Mouse (Mus musculus) forebrain, embryonic 12.5 days (tissue): ENCODE results near the gene Rps28. TPM values are rescaled to one million over a fixed set of nuclear protein-coding genes. Genes with fewer than 3 reads are reported as not detected.
"Not testable (repeated sequence)": the region's sequence is repeated elsewhere in the genome, so short reads cannot be mapped to it uniquely, and the experiment has no call there.

ENCODE experiments used
- ATAC-seq: fragments of 200-750 bp; cut with Nextera tagmentation; 2 replicates; pipeline ENCODE4 v1.8.0; 2017; ENCODE audit warnings: moderate TSS enrichment; ENCODE audit not compliant: low FRiP score
- H3K27ac ChIP-seq: fragments of 300-500 bp; sonication (generic); 2 replicates; pipeline ENCODE4 v1.5.1; 2016; ENCODE audit warnings: mild to moderate bottlenecking
- H3K27me3 ChIP-seq: fragments of 300-500 bp; sonication (generic); 2 replicates; pipeline ENCODE4 v1.6.1; 2016; ENCODE audit warnings: mild to moderate bottlenecking
- H3K36me3 ChIP-seq: fragments of 300-500 bp; sonication (generic); replicated peaks from 2 replicates; pipeline ENCODE4 v1.6.1; 2016; ENCODE audit warnings: mild to moderate bottlenecking
- H3K4me1 ChIP-seq: fragments of 300-500 bp; sonication (generic); 2 replicates; pipeline ENCODE4 v1.6.1; 2016
- H3K4me2 ChIP-seq: fragments of 300-500 bp; sonication (generic); 2 replicates; pipeline ENCODE4 v1.6.1; 2016; ENCODE audit warnings: mild to moderate bottlenecking, moderate library complexity
- H3K4me3 ChIP-seq: fragments of 300-500 bp; sonication (generic); replicated peaks from 2 replicates; pipeline ENCODE4 v1.5.1; 2016; ENCODE audit warnings: mild to moderate bottlenecking
- H3K9ac ChIP-seq: fragments of 300-500 bp; sonication (generic); 2 replicates; pipeline ENCODE4 v1.6.1; 2016; ENCODE audit warnings: mild to moderate bottlenecking
- H3K9me3 ChIP-seq: fragments of 300-500 bp; sonication (generic); 2 replicates; pipeline ENCODE4 v1.6.1; 2016
- WGBS: fragments of 180-500 bp; shearing (Covaris S2); methylation state at CpG from one replicate; pipeline ENCODE4 v1.1.7; 2016; 5-methylcytosine and 5-hydroxymethylcytosine counted together
- polyA plus RNA-seq: library from polyadenylated mRNA; unstranded; fragments of >200 nt; fragmentation: Nextera tagmentation; extraction: Ambion mirVana; gene quantifications from 2 replicates; pipeline ENCODE4 v1.2.1, GENCODE M21; 2016

Rps28 gene
- 686 and 713 TPM in 2 replicates for polyA plus RNA-seq

- H3K4me1 ChIP-seq = peaks cover 33% of the 10 kb centered on the region
- under 1% methylated on average over 51 of the region's 51 CpGs for WGBS
- peak within 1 kb of the TSS; percentile 80 for H3K4me2 ChIP-seq
- peaks cover 41% of the 10 kb centered on the region for H3K36me3 ChIP-seq
- ATAC-seq = peak; percentile 94
- peak within 1 kb of the TSS; percentile 84 for H3K27ac ChIP-seq
- H3K4me3 ChIP-seq = peak within 1 kb of the TSS; percentile 77
- H3K9ac ChIP-seq = peak within 1 kb of the TSS; percentile 87
- no peaks in the 10 kb centered on the region for H3K27me3 ChIP-seq
- no peaks in the 10 kb centered on the region for H3K9me3 ChIP-seq
Measured at GRCm38 (mm10) chr17:33824084-33824996, at the start of gene Rps28, which contains the start of gene Ndufa7. Rps28 (minus strand) TSS chr17:33824562. Ndufa7 (plus strand) TSS chr17:33824572.

DNA sequence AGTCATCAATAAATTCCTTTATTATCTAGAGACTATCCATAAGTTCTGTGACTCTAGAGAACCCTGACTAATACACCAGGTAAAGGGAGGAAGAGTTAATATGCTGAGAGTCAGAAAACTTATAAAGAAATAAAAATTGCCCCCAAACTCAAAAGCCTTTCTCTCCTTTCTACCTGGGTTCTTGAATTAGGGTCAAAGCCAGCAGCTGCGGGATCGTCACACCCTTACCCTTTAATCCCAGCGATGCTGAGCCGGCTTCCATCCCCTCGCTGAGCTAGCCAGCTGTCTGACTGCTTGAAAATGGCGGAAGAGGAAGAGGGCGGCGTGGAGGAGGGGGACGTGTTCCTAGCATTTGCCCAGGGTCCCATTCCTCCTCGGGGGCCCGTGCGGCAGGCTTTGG, 49.2 kb upstream of the Rps28 start, which contains the start of gene Gm7029:
Gm7029 (plus strand) TSS at position 301 of the 400 bp plus-strand sequence.
- H3K4me2 ChIP-seq, ATAC-seq, H3K9me3 ChIP-seq, H3K4me3 ChIP-seq, H3K4me1 ChIP-seq, H3K27ac ChIP-seq, H3K9ac ChIP-seq, H3K27me3 ChIP-seq: not testable (repeated sequence)
- peaks cover 29% of the 10 kb centered on the region for H3K36me3 ChIP-seq
- WGBS = 73% methylated on average over 4 of the region's 12 CpGs

GRCm38 (mm10) chr17:33865330-33866030, 41.1 kb upstream of the Rps28 start:
- Histone ChIP-seq H3K4me2 (no peak overlapping the region), H3K9me3 (no peaks in the 10 kb centered on the region), H3K36me3 (no peaks in the 10 kb centered on the region), H3K27me3 (no peaks in the 10 kb centered on the region), H3K9ac (no peak overlapping the region), H3K4me1 (no peaks in the 10 kb centered on the region), H3K27ac (no peak overlapping the region), H3K4me3 (no peak overlapping the region)
- 40% methylated on average over 9 of the region's 9 CpGs for WGBS
- no peak for ATAC-seq

DNA sequence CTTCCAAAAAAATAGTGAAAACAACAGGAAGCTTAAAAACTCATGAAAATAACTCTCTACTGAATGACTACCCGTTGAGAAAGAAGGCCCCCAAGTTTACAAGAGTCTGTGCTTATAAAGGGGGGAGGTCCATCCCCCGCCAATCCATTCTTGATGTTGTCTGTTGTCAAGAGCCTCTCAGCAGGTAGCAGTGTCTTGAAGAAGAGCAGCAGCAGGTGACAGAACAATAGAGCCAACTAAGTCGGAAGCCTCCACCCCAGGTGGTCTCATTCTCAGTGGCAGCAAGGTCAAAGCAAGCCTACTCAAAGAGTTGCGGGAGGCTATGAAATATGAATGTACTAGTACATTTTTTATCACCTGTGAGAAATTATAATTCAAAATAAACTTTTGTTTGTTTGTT, 33.5 kb upstream of the Rps28 start:
- Histone ChIP-seq H3K4me3 (no peak overlapping the region), H3K4me2 (no peak overlapping the region), H3K9ac (no peak overlapping the region), H3K36me3 (no peaks in the 10 kb centered on the region; the same call in 1 of the 2 replicates), H3K27ac (no peak overlapping the region), H3K4me1 (no peaks in the 10 kb centered on the region), H3K9me3 (no peaks in the 10 kb centered on the region), H3K27me3 (no peaks in the 10 kb centered on the region)
- ATAC-seq = no peak
- 77% methylated on average over 4 of the region's 4 CpGs for WGBS

- WGBS = 78% methylated on average over 1 of the region's 1 CpGs
Measured at GRCm38 (mm10) chr17:33851331-33851730, 27.0 kb upstream of the Rps28 start.

DNA sequence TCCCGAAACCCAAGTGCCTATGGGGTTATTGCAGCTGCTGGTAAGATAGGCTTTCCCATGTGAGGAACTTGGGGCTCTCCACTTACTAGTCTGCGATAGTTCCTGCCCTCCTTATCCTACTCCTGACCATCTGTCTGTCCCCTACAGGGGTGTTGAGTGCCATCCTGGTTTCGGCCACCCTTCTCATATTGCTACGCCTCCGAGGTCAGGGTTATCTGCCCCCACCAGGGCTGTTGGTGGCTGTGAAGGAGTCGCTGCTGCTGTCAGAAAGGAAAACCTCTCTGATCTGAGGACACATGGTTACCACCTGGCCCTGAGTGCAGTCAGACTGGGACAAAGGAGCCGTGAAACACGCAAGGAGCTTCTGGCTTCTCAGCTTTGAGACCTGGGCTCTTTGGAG, 23.8 kb upstream of the Rps28 start:
- Histone ChIP-seq H3K4me3 (no peak overlapping the region), H3K4me2 (no peak overlapping the region), H3K27me3 (no peaks in the 10 kb centered on the region), H3K9ac (no peak overlapping the region), H3K27ac (no peak overlapping the region), H3K9me3 (no peaks in the 10 kb centered on the region), H3K4me1 (peaks cover 15% of the 10 kb centered on the region), H3K36me3 (peaks cover 31% of the 10 kb centered on the region)
- no peak for ATAC-seq
- 88% methylated on average over 8 of the region's 8 CpGs for WGBS

More at GRCm38 (mm10) chr17:33851331-33851730, 27.0 kb upstream of the Rps28 start:
- no peak overlapping the region for H3K4me3 ChIP-seq
- H3K9ac ChIP-seq = no peak overlapping the region
- ATAC-seq = no peak
- no peak overlapping the region for H3K27ac ChIP-seq
- no peaks in the 10 kb centered on the region for H3K9me3 ChIP-seq
- H3K4me2 ChIP-seq = no peak overlapping the region
- peaks cover 31% of the 10 kb centered on the region for H3K36me3 ChIP-seq
- no peaks in the 10 kb centered on the region for H3K4me1 ChIP-seq
- H3K27me3 ChIP-seq = no peaks in the 10 kb centered on the region

GRCm38 (mm10) chr17:33844196-33844595, 19.8 kb upstream of the Rps28 start:
- Histone ChIP-seq H3K9me3 (no peaks in the 10 kb centered on the region), H3K36me3 (peaks cover 26% of the 10 kb centered on the region), H3K4me3 (peak overlapping the region; percentile 73; the same call in 1 of the 2 replicates), H3K4me1 (peaks cover 15% of the 10 kb centered on the region), H3K27ac (no peak overlapping the region), H3K27me3 (no peaks in the 10 kb centered on the region), H3K4me2 (peak overlapping the region; percentile 83), H3K9ac (0 out of 2 replicates have a peak overlapping the region, but pooled peaks have one; percentile 72)
- WGBS = 80% methylated on average over 1 of the region's 1 CpGs
- ATAC-seq = no peak

- peak; percentile 93 for ATAC-seq
- WGBS = 0% methylated on average over 45 of the region's 45 CpGs
- Histone ChIP-seq H3K4me2 (peak within 1 kb of the TSS; percentile 83), H3K4me3 (peak within 1 kb of the TSS; percentile 73), H3K9me3 (no peaks in the 10 kb centered on the region), H3K9ac (peak within 1 kb of the TSS; percentile 72), H3K4me1 (peaks cover 15% of the 10 kb centered on the region), H3K27ac (peak within 1 kb of the TSS; percentile 54; the same call in 1 of the 2 replicates), H3K27me3 (no peaks in the 10 kb centered on the region), H3K36me3 (peaks cover 26% of the 10 kb centered on the region)
Measured at GRCm38 (mm10) chr17:33842966-33843795, 18.8 kb upstream of the Rps28 start, which contains the start of gene Cd320. Cd320 (plus strand) TSS chr17:33843091.

DNA sequence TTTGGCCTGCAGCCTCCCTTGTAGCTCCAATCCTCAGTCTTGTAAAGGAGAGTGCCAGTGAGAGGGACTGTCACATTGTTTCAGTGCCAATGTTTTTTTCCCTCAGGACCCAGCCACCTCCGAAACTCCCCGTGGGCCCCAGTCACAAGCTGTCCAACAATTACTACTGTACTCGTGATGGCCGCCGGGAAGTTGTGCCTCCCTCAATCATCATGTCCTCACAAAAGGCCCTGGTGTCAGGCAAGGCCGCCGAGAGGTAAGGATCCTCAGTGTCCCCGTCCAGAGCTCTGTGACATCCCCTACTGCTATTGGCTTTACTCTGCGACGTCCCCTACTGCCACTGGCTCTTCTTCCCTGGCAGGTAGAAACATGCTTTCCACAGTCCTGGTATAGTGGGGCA, 5.2 kb upstream of the Rps28 start:
- Histone ChIP-seq H3K4me1 (peaks cover 13% of the 10 kb centered on the region), H3K9ac (no peak overlapping the region), H3K4me2 (no peak overlapping the region), H3K27ac (no peak overlapping the region), H3K36me3 (peaks cover 51% of the 10 kb centered on the region), H3K4me3 (no peak overlapping the region), H3K9me3 (no peaks in the 10 kb centered on the region), H3K27me3 (no peaks in the 10 kb centered on the region)
- ATAC-seq = no peak
- WGBS = 93% methylated on average over 10 of the region's 10 CpGs

DNA sequence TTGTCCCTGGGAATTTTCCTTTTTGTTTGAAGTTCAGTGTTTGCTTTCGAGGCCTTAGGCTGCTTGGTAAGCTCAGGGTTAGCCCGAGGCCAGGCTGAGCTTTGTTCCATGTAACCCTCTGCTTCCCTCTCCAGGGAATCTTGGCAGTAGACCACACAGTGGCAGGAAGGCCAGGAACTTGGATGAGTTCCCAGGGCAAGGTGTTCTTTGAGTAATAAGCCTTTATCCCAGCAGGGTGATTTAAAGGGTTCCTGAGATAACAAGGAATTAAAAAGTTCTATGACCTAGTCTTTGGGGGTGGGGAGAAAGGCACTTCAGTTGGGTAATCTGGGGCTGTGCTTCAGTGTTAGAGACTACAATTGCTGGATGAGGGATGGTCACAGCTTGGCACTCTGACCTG, 4.5 kb upstream of the Rps28 start:
- WGBS = 78% methylated on average over 2 of the region's 2 CpGs
- H3K27ac ChIP-seq = peak overlapping the region; percentile 36; the same call in 1 of the 2 replicates
- no peak overlapping the region for H3K4me3 ChIP-seq
- H3K4me2 ChIP-seq = no peak overlapping the region
- no peaks in the 10 kb centered on the region for H3K9me3 ChIP-seq
- H3K36me3 ChIP-seq = peaks cover 44% of the 10 kb centered on the region
- ATAC-seq = no peak
- no peaks in the 10 kb centered on the region for H3K27me3 ChIP-seq
- H3K9ac ChIP-seq = no peak overlapping the region
- H3K4me1 ChIP-seq = peaks cover 13% of the 10 kb centered on the region

DNA sequence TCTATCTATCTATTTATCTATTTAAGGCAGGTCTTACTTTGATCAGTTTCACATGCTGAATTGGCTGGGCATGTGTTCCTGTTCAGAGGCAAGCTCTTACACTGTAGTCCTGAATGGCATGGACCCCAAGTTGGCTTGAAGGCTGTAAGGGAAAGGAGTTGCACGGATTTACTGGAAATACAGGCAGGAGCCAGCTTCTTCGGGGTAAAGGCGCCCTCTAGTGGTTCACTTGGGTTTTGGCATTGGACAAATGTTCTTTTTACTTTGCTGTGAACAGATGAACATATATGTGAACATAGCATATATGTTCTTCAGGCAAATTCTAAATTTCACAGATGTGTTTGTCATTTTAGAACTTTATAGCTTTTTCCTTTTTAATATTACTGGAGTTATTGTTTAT, 2.5 kb upstream of the Rps28 start:
- no peaks in the 10 kb centered on the region for H3K27me3 ChIP-seq
- peaks cover 41% of the 10 kb centered on the region for H3K36me3 ChIP-seq
- ATAC-seq = no peak
- no peak overlapping the region for H3K27ac ChIP-seq
- H3K9me3 ChIP-seq = no peaks in the 10 kb centered on the region
- no peak overlapping the region for H3K9ac ChIP-seq
- H3K4me3 ChIP-seq = no peak overlapping the region
- under 1% methylated on average over 3 of the region's 3 CpGs for WGBS
- H3K4me2 ChIP-seq = no peak overlapping the region
- H3K4me1 ChIP-seq = peaks cover 32% of the 10 kb centered on the region
